Mouse (Mus musculus) frontal cortex, postnatal 25 days (tissue): ENCODE measurements around the gene A930033H14Rik.
A peak's percentile ranks its signal among the peaks of the same experiment; 100 is the strongest.

Experiments used
- DNase-seq, 2 experiments: peaks; one replicate each; pipeline ENCODE4 v3.0.0; 2022; ENCODE audit warnings: low spot score in 2 of 2

Gene A930033H14Rik

GRCm38 (mm10) chr10:69192266-69192665 is 20.6 kb downstream of the A930033H14Rik start:
- no peak for DNase-seq

GRCm38 (mm10) chr10:69190434-69191160 is 22.3 kb downstream of the A930033H14Rik start:
- DNase-seq, result no peak

DNA sequence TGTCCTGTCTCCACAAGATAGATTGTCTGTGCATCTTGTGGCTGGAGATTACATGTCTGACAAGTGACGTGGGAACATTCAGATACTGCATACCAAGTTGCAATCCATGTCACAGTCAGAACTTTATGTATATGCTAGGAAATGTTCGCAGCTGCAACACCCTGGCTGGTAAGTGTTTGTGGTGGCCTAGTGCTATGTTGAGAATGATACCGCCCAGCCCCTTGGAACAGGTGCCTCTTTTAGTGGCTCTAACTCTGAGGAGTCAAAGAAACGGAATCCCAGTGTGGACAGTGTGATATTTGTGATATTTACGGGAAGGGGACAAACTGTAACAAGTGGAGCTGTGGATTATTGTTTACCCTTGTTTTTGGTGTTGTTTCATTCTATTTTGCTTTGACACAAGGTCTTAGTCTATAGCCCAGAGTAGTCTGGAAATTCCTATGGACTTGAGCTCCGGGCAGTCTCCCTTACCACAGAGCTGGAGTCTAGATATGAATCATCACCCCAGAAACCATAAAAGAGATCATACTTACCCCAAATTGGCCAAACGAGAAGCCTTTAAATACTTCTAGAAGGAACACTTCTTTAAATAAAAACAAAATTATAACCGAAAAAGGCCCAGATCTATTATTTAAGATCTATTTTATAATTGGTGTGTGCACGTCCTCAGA is 25.0 kb downstream of the A930033H14Rik start:
- DNase-seq, result no peak

DNA sequence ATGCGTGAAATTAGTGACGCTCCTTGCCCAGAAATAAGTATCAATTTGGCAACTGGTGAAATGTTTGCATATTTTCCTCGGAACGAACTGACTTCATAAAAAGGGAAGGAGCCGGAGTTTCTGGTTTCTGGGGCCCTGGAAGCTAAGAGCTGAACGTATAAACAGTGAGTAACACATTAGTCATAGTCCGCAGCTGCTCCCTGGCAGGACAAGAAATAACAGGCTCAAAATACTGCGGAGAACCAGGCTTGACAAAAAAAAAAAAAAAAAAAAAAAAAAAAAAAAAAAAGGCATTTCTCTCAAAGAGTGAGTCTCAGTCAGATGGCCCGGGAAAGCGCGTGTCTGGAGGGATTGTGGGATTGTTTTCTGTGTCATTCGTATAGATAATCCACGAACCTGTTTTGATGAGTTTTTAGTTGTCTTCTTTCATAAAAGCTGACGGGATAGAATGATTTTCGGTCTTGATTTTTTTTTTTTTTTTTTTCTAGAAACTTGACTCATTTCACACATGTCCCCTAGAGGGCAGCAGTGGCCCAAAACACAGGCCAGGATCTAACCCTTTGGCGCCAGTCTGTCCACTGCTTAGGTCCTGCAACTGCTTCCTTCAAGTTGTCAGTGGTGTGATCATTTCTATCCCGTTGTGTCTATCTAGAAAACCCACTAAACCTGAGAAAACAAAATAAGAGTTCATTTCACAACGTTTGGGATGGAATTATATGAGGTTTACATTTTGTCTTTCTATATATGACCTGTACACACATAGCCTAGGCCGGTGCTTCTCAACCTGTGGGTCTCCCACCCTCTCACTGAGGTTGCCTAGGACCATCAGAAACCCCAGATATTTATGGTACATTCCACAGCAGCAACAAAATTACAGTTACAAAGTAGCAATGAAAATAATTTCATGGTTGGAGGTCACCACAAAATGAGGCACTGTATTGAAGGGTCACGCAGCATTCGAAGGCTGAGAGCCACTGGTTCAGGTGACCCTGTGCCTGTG is 26.7 kb downstream of the A930033H14Rik start:
- peak; percentile 13 to 52 for DNase-seq

GRCm38 (mm10) chr10:69185431-69185830 is 27.5 kb downstream of the A930033H14Rik start:
- DNase-seq, result no peak

GRCm38 (mm10) chr10:69184903-69185302 is 28.0 kb downstream of the A930033H14Rik start:
- DNase-seq, result no peak

GRCm38 (mm10) chr10:69180997-69181396 is 31.9 kb downstream of the A930033H14Rik start:
- no peak for DNase-seq

GRCm38 (mm10) chr10:69179341-69179740 is 33.6 kb downstream of the A930033H14Rik start:
- DNase-seq, result no peak

- DNase-seq, result no peak
Measured at GRCm38 (mm10) chr10:69176116-69176515, 36.8 kb downstream of the A930033H14Rik start.

GRCm38 (mm10) chr10:69172412-69172811 is 40.5 kb downstream of the A930033H14Rik start:
- no peak for DNase-seq

GRCm38 (mm10) chr10:69166514-69166913 is 46.4 kb downstream of the A930033H14Rik start:
- no peak for DNase-seq

GRCm38 (mm10) chr10:69165847-69166246 is 47.1 kb downstream of the A930033H14Rik start:
- no peak for DNase-seq

GRCm38 (mm10) chr10:69165125-69165524 is 47.8 kb downstream of the A930033H14Rik start:
- no peak for DNase-seq

DNA sequence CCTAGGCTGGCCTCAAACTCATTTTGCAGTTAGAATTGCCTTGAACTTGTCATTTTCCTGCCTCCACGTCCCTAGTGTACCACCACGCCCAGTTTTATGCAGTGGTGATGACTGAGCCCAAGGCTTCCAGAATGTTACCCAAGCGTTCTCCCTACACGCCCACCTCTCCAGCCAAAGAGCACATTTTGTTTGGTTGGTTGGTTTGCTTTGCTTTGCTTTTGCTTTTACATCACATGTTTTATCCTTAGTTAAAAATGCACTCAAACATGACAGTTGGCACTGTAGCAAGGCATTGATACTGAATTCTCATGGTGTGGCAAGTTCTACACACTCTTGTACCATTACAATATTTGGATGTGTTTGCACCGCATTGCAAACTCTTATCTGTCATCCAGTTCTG is 49.7 kb downstream of the A930033H14Rik start:
- no peak for DNase-seq

DNA sequence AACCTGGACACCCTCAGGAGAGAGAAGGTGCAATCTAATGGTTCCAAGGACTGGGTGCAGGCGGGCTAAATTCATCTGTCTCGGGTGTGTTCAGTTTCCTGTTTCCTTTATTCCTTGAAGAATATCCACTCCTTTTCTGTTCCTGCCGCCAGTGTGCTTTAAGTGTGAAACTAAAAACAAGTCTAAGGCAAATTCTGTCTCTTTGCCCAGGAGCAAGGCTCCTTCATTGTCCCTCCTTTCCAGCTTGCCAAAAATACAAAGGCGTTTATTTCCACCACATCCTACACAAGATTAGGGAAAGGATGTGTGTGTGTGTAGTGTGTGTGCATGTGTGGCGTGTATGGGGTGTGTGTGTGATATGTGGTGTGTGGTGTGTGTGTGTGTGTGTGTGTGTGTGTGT is 50.3 kb downstream of the A930033H14Rik start:
- no peak for DNase-seq

- no peak for DNase-seq
Measured at GRCm38 (mm10) chr10:69161503-69161902, 51.4 kb downstream of the A930033H14Rik start.

- DNase-seq, result no peak
Measured at GRCm38 (mm10) chr10:69160877-69161276, 52.0 kb downstream of the A930033H14Rik start.
